Mouse (Mus musculus): Measurements from ENCODE around the gene Cenpb. TPM values are rescaled to one million over a fixed set of nuclear protein-coding genes. Genes with fewer than 3 reads are reported as not detected.
A peak's percentile ranks its signal among the peaks of the same experiment; 100 is the strongest.

The Cenpb gene
- polyA plus RNA-seq, 1 experiment from 2014 or later: 11.2 TPM

GRCm38 (mm10) chr2:131156987-131157386 lies 22.9 kb downstream of the Cenpb start:
- no peak overlapping the region for H3K4me2 ChIP-seq (replicated peaks)
- 93% methylated on average over 7 of the region's 7 CpGs for WGBS
- ATAC-seq (ENCODE audit: low FRiP score, low read depth): no peak
- no peaks in the 10 kb centered on the region for H3K27me3 ChIP-seq
- peaks cover 18% of the 10 kb centered on the region for H3K36me3 ChIP-seq
- no peaks in the 10 kb centered on the region for H3K9me3 ChIP-seq
- H3K27ac ChIP-seq: no peak overlapping the region
- H3K4me1 ChIP-seq: peaks cover 25% of the 10 kb centered on the region
- 0 out of 2 replicates have a peak overlapping the region, but pooled peaks have one; percentile 8 for H3K9ac ChIP-seq
- H3K4me3 ChIP-seq: no peak overlapping the region

- no peaks in the 10 kb centered on the region for H3K9me3 ChIP-seq
- H3K4me3 ChIP-seq: no peak overlapping the region
- 91% methylated on average over 4 of the region's 4 CpGs for WGBS
- peaks cover 46% of the 10 kb centered on the region for H3K36me3 ChIP-seq
- no peak overlapping the region for H3K9ac ChIP-seq
- no peak for ATAC-seq (ENCODE audit: low FRiP score, low read depth)
- no peak overlapping the region for H3K27ac ChIP-seq
- H3K27me3 ChIP-seq: no peaks in the 10 kb centered on the region
- H3K4me1 ChIP-seq: peaks cover 17% of the 10 kb centered on the region
- H3K4me2 ChIP-seq (replicated peaks): no peak overlapping the region
These were observed 25.8 kb downstream of the Cenpb start for GRCm38 (mm10) chr2:131154036-131154435.

GRCm38 (mm10) chr2:131152166-131152730 lies 27.6 kb downstream of the Cenpb start:
- Histone ChIP-seq H3K36me3 (peaks cover 64% of the 10 kb centered on the region), H3K4me2 (replicated peaks) (no peak overlapping the region), H3K4me1 (peaks cover under 1% of the 10 kb centered on the region; the same call in 1 of the 2 replicates), H3K9ac (no peak overlapping the region), H3K4me3 (no peak overlapping the region), H3K27me3 (no peaks in the 10 kb centered on the region), H3K27ac (no peak overlapping the region), H3K9me3 (no peaks in the 10 kb centered on the region)
- WGBS: 94% methylated on average over 7 of the region's 7 CpGs
- ATAC-seq (ENCODE audit: low FRiP score, low read depth): no peak

GRCm38 (mm10) chr2:131149254-131149578 lies 30.7 kb downstream of the Cenpb start:
- Histone ChIP-seq H3K27ac (no peak overlapping the region), H3K27me3 (no peaks in the 10 kb centered on the region), H3K9ac (no peak overlapping the region), H3K4me1 (0 out of 2 replicates have a peak, but pooled peaks cover 3% of the 10 kb centered on the region), H3K9me3 (no peaks in the 10 kb centered on the region), H3K4me2 (replicated peaks) (no peak overlapping the region), H3K4me3 (no peak overlapping the region), H3K36me3 (peaks cover 83% of the 10 kb centered on the region)
- ATAC-seq (ENCODE audit: low FRiP score, low read depth): no peak
- WGBS: 92% methylated on average over 3 of the region's 3 CpGs

GRCm38 (mm10) chr2:131148353-131149253 lies 31.3 kb downstream of the Cenpb start:
- H3K9me3 ChIP-seq: no peaks in the 10 kb centered on the region
- WGBS: 87% methylated on average over 8 of the region's 8 CpGs
- no peak overlapping the region for H3K4me2 ChIP-seq (replicated peaks)
- H3K4me1 ChIP-seq: 0 out of 2 replicates have a peak, but pooled peaks cover 3% of the 10 kb centered on the region
- peaks cover 88% of the 10 kb centered on the region for H3K36me3 ChIP-seq
- no peak overlapping the region for H3K27ac ChIP-seq
- no peak overlapping the region for H3K9ac ChIP-seq
- ATAC-seq (ENCODE audit: low FRiP score, low read depth): no peak
- H3K27me3 ChIP-seq: no peaks in the 10 kb centered on the region
- H3K4me3 ChIP-seq: no peak overlapping the region

- Histone ChIP-seq H3K9ac (no peak overlapping the region), H3K27me3 (no peaks in the 10 kb centered on the region), H3K4me3 (no peak overlapping the region), H3K4me1 (peaks cover 10% of the 10 kb centered on the region), H3K27ac (no peak overlapping the region), H3K4me2 (replicated peaks) (no peak overlapping the region), H3K9me3 (no peaks in the 10 kb centered on the region), H3K36me3 (peaks cover 96% of the 10 kb centered on the region)
- ATAC-seq (ENCODE audit: low FRiP score, low read depth): no peak
- 94% methylated on average over 8 of the region's 8 CpGs for WGBS
These were observed 32.9 kb downstream of the Cenpb start for GRCm38 (mm10) chr2:131147043-131147365.

- 0 out of 2 replicates have a peak, but pooled peaks have one; percentile 6 for ATAC-seq (ENCODE audit: low FRiP score, low read depth)
- H3K36me3 ChIP-seq: peaks cover 97% of the 10 kb centered on the region
- WGBS: 84% methylated on average over 21 of the region's 21 CpGs
These were observed 33.4 kb downstream of the Cenpb start for GRCm38 (mm10) chr2:131146193-131147042.

GRCm38 (mm10) chr2:131145536-131145935 lies 34.3 kb downstream of the Cenpb start:
- H3K4me3 ChIP-seq: no peak overlapping the region
- H3K27me3 ChIP-seq: no peaks in the 10 kb centered on the region
- no peak overlapping the region for H3K9ac ChIP-seq
- no peak for ATAC-seq (ENCODE audit: low FRiP score, low read depth)
- H3K4me2 ChIP-seq (replicated peaks): no peak overlapping the region
- 67% methylated on average over 2 of the region's 2 CpGs for WGBS
- no peak overlapping the region for H3K27ac ChIP-seq
- no peaks in the 10 kb centered on the region for H3K9me3 ChIP-seq
- H3K36me3 ChIP-seq: peaks cover 97% of the 10 kb centered on the region
- H3K4me1 ChIP-seq: peaks cover 10% of the 10 kb centered on the region

More at GRCm38 (mm10) chr2:131146193-131147042, 33.4 kb downstream of the Cenpb start:
- H3K4me2 ChIP-seq (replicated peaks): no peak overlapping the region
- H3K9ac ChIP-seq: no peak overlapping the region; the same call in 1 of the 2 replicates
- H3K4me1 ChIP-seq: peaks cover 10% of the 10 kb centered on the region
- H3K4me3 ChIP-seq: no peak overlapping the region
- no peak overlapping the region; the same call in 1 of the 2 replicates for H3K27ac ChIP-seq
- no peaks in the 10 kb centered on the region for H3K9me3 ChIP-seq
- H3K27me3 ChIP-seq: no peaks in the 10 kb centered on the region

GRCm38 (mm10) chr2:131145121-131145520 lies 34.7 kb downstream of the Cenpb start:
- peaks cover 97% of the 10 kb centered on the region for H3K36me3 ChIP-seq
- ATAC-seq (ENCODE audit: low FRiP score, low read depth): no peak
- 56% methylated on average over 13 of the region's 13 CpGs for WGBS

GRCm38 (mm10) chr2:131143007-131143780 lies 36.7 kb downstream of the Cenpb start:
- H3K9ac ChIP-seq: no peak overlapping the region; the same call in 1 of the 2 replicates
- WGBS: 71% methylated on average over 22 of the region's 22 CpGs
- H3K36me3 ChIP-seq: peaks cover 97% of the 10 kb centered on the region
- no peak overlapping the region for H3K27ac ChIP-seq
- no peaks in the 10 kb centered on the region for H3K27me3 ChIP-seq
- peaks cover 10% of the 10 kb centered on the region for H3K4me1 ChIP-seq
- no peak for ATAC-seq (ENCODE audit: low FRiP score, low read depth)
- H3K4me2 ChIP-seq (replicated peaks): no peak overlapping the region
- H3K9me3 ChIP-seq: no peaks in the 10 kb centered on the region
- H3K4me3 ChIP-seq: no peak overlapping the region

More at GRCm38 (mm10) chr2:131145121-131145520, 34.7 kb downstream of the Cenpb start:
- H3K9me3 ChIP-seq: no peaks in the 10 kb centered on the region
- no peak overlapping the region for H3K27ac ChIP-seq
- H3K4me2 ChIP-seq (replicated peaks): no peak overlapping the region
- H3K27me3 ChIP-seq: no peaks in the 10 kb centered on the region
- H3K4me3 ChIP-seq: no peak overlapping the region
- peaks cover 10% of the 10 kb centered on the region for H3K4me1 ChIP-seq
- no peak overlapping the region for H3K9ac ChIP-seq

GRCm38 (mm10) chr2:131142592-131142991 lies 37.3 kb downstream of the Cenpb start:
- peak; percentile 45; the same call in 1 of the 2 replicates for ATAC-seq (ENCODE audit: low FRiP score, low read depth)
- Histone ChIP-seq H3K9ac (no peak overlapping the region; the same call in 1 of the 2 replicates), H3K27me3 (no peaks in the 10 kb centered on the region), H3K4me1 (peaks cover 10% of the 10 kb centered on the region), H3K27ac (no peak overlapping the region), H3K4me2 (replicated peaks) (no peak overlapping the region), H3K9me3 (no peaks in the 10 kb centered on the region), H3K36me3 (peaks cover 97% of the 10 kb centered on the region), H3K4me3 (no peak overlapping the region)
- 32% methylated on average over 18 of the region's 18 CpGs for WGBS
